Mouse (Mus musculus): Measurements from ENCODE around the gene Dennd5a. TPM values are rescaled to one million over a fixed set of nuclear protein-coding genes. Genes with fewer than 3 reads are reported as not detected.

Gene Dennd5a
- polyA plus RNA-seq, 1 experiment from 2014 or later = 49.3 TPM

DNA sequence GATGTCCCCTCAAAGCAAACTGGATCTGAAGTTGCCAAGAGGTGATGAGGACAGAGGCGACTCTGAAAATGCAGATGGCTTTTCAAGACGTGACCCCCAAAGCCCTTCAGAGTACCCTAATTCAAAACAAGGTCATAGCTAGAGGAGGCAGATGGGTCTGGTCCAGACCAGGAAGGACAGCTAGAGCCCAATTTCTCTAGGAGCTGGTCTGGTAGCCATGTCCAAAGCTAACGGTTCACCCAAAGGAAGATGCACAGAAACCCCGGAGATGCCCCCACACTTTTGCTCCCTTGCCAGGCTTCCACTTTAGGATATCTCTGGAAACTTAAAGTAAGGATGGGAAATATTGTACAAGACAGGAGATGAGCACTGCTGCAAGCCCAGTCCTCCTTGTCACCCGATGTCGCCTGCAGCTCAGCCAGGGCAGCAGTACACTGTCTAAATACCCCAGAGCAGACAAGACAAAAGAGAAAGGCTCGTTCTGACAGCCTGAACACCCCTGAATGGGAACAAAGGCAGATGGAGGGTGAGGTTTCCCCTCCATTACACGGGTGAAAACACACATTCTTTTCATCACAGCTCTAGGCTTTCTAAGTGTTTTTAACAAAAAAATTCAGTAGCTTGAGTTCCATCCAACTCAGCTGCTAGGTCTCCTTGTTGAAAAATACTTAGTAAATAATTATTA lies 110.4 kb downstream of the Dennd5a start:
- Histone ChIP-seq H3K4me1 (peaks cover 26% of the 10 kb centered on the region), H3K4me2 (peak overlapping the region; percentile 5; the same call in 1 of the 2 replicates), H3K36me3 (ENCODE audit: poor library complexity, severe bottlenecking) (no peaks in the 10 kb centered on the region), H3K27me3 (peaks cover 5% of the 10 kb centered on the region; the same call in 1 of the 2 replicates), H3K27ac (no peak overlapping the region; the same call in 1 of the 2 replicates), H3K9ac (no peak overlapping the region), H3K4me3 (no peak overlapping the region), H3K9me3 (replicated peaks) (no peaks in the 10 kb centered on the region)
- 19% methylated on average over 8 of the region's 8 CpGs for WGBS
- peak; percentile 62; the same call in 1 of the 2 replicates for ATAC-seq

DNA sequence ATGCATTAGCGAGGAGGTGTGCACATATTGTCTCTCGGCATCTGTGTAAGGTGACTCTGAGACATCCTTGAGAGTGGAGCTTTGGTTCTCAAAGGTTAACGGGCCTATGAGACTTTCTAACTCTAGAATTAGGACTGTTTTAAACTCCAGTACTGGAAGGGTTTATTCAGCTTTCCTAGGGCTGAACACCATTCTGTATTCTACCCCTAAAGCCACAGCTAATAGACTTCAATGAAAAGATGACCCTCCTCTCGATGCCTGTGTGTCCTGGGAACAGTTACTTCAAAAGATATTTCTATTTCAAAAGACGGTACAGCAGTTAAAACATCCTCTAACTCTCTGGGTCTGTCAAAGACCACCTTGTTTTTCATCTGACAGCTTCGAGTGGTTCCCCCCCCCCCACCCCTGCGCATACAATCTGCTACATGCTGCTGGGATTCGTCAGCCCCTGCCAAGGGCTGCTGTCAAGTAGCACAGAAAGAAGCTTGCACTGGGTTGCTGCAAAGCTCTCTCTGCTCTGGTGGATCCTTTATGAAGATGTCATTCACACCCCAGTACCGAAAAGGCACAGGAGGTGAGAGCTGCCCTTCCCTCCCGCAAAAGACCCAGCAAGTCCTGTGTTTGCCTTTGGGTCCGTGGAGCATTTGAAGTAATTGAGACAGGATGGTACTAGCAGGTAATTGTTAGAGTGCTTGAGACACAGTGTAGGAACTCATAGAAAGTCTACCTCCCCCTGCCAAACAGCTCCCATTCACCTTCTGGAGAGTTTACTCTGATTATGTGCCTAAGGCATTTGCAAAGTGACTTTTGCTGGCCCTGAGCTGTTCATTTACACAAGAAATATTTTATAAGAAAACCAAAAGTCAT lies 111.2 kb downstream of the Dennd5a start:
- H3K9ac ChIP-seq = no peak overlapping the region
- H3K36me3 ChIP-seq (ENCODE audit: poor library complexity, severe bottlenecking) = no peaks in the 10 kb centered on the region
- ATAC-seq = peak; percentile 80
- no peaks in the 10 kb centered on the region for H3K9me3 ChIP-seq (replicated peaks)
- H3K4me2 ChIP-seq = peak overlapping the region; percentile 27; the same call in 1 of the 2 replicates
- H3K4me1 ChIP-seq = peaks cover 26% of the 10 kb centered on the region
- H3K27ac ChIP-seq = peak overlapping the region; percentile 63; the same call in 1 of the 2 replicates
- peaks cover 2% of the 10 kb centered on the region; the same call in 1 of the 2 replicates for H3K27me3 ChIP-seq
- H3K4me3 ChIP-seq = no peak overlapping the region
- 27% methylated on average over 11 of the region's 11 CpGs for WGBS

DNA sequence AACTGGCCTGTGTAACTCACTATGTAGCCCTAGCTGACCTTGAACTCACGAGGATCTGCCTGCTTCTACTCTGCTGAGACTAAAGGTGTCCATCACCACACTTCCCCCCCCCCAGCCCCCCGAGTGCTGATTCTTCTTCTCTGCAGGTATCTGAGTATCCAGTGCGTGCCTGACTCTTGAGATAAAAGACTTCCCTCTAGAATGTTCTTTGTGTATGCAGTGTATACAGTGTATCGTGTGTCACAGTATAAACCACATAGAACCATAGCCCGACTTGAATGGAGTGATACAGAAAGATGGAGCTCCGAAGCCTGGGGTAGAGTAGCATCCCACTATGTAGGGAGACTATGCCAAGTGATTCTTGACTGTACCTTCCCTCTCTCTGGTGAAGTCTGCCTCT lies 116.2 kb downstream of the Dennd5a start:
- ATAC-seq = no peak
- Histone ChIP-seq H3K36me3 (ENCODE audit: poor library complexity, severe bottlenecking) (no peaks in the 10 kb centered on the region), H3K4me2 (no peak overlapping the region), H3K9me3 (replicated peaks) (no peaks in the 10 kb centered on the region), H3K27ac (no peak overlapping the region), H3K4me1 (peaks cover 13% of the 10 kb centered on the region), H3K4me3 (no peak overlapping the region), H3K27me3 (peaks cover 3% of the 10 kb centered on the region; the same call in 1 of the 2 replicates), H3K9ac (no peak overlapping the region)
- WGBS = 84% methylated on average over 6 of the region's 6 CpGs

Other genes starting within 250 kb of the Dennd5a start
- 0.31 and 0.37 TPM in 2 replicates for gene BC051019, start 236.6 kb downstream of the Dennd5a start, polyA plus RNA-seq (2015; fragmentation: Nextera tagmentation; extraction: Ambion mirVana)
- gene Ascl3, start 228.7 kb downstream of the Dennd5a start, polyA plus RNA-seq (2015; fragmentation: Nextera tagmentation; extraction: Ambion mirVana) = not detected in 2 replicates
- 62.8 and 67.0 TPM in 2 replicates for gene Tmem9b, start 207.6 kb downstream of the Dennd5a start, polyA plus RNA-seq (2015; fragmentation: Nextera tagmentation; extraction: Ambion mirVana)
- 2.7 TPM in 2 replicates for gene Nrip3, start 178.4 kb downstream of the Dennd5a start, polyA plus RNA-seq (2015; fragmentation: Nextera tagmentation; extraction: Ambion mirVana)
- 0.77 and 0.79 TPM in 2 replicates for gene Scube2, start 94.8 kb downstream of the Dennd5a start, polyA plus RNA-seq (2015; fragmentation: Nextera tagmentation; extraction: Ambion mirVana)
- gene Tmem41b, start 26.5 kb upstream of the Dennd5a start, polyA plus RNA-seq (2015; fragmentation: Nextera tagmentation; extraction: Ambion mirVana) = 69.5 and 71.4 TPM in 2 replicates
- 45.8 and 51.1 TPM in 2 replicates for gene Ipo7, start 57.8 kb upstream of the Dennd5a start, polyA plus RNA-seq (2015; fragmentation: Nextera tagmentation; extraction: Ambion mirVana)
- 27.2 and 27.6 TPM in 2 replicates for gene Zfp143, start 100.7 kb upstream of the Dennd5a start, polyA plus RNA-seq (2015; fragmentation: Nextera tagmentation; extraction: Ambion mirVana)
- gene Wee1, start 161.6 kb upstream of the Dennd5a start, polyA plus RNA-seq (2015; fragmentation: Nextera tagmentation; extraction: Ambion mirVana) = 16.2 and 17.7 TPM in 2 replicates

Measured in forebrain, embryonic 13.5 days (tissue).